Mouse (Mus musculus) v-Abl transformed pro-B cells (cell line): ENCODE results near the gene Ccdc102a.

Experiments used
- in situ Hi-C, 2 experiments: fragments of 400-800 bp; cut with MboI; formaldehyde crosslinking; loops; one replicate each; pipeline ENCODE4 v1.15.1; 2025; ENCODE audit not compliant: unreplicated experiment in 2 of 2

Gene Ccdc102a

DNA sequence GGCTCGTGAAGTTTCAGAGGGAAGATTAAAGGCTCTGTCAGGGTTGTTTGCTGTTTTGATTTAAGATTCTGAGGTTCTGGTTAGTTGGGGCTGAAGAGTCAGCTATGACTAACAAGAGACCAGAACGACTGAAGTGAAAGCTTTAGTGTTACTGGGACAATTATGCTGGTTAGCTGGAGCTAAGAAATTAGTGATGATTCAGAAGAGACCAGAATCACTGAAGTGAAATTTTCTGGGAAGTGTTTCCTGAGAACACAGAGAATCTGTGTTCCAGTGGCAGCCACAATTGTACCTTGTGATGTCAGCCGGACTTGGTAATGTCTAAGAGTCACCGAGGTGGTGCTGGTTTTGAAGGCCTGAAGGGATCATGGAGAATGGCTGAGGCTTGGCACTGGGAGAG, 37.2 kb downstream of the Ccdc102a start:
- in situ Hi-C loops: no loop called here

GRCm38 (mm10) chr8:94876820-94877219, 41.1 kb downstream of the Ccdc102a start:
- in situ Hi-C loops: no loop called here

DNA sequence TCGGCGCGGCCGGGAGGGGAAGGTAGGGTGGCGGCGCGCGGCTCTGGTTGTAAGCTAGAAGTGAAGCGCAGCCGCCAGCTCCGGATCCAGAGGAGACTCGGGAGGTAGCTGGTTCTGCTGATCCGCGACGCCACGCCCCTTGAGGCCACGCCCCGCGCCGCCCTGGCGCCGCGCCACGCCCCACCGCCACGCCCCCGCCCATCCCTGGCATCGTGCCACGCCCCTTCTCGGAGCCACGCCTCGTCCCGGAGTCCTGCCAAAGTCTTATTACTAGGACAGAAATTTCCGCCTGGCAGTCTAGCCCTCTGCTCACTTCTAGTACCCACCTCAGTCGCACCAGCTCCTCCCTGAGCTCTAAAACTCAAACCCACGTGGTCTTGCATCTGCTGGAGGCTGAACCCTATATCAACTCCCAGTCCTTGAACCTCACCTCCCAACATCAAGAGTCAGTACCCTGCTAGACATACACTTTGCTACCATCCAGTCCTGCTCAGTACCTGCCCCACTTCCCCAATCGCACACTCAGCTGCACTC, 41.6 kb downstream of the Ccdc102a start, which contains the start of gene Dok4:
Dok4 (minus strand) TSS at position 134 of the 534 bp plus-strand sequence.
- in situ Hi-C loops: no loop called here

DNA sequence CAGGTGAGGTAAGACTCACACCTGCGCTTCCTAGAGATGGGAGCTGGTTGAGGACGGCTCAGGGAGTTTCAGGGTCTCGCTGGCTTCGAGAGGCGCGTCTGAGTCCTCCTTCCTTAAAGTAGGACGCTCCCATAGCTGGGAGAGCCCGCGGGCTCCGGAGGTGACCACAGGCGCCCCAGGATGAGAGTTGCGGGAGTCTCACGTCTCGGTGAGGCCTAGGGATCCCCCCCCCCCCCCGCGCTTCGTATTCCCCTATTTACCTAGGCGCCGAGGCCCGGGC, 42.1 kb downstream of the Ccdc102a start:
- in situ Hi-C loops: no loop called here

DNA sequence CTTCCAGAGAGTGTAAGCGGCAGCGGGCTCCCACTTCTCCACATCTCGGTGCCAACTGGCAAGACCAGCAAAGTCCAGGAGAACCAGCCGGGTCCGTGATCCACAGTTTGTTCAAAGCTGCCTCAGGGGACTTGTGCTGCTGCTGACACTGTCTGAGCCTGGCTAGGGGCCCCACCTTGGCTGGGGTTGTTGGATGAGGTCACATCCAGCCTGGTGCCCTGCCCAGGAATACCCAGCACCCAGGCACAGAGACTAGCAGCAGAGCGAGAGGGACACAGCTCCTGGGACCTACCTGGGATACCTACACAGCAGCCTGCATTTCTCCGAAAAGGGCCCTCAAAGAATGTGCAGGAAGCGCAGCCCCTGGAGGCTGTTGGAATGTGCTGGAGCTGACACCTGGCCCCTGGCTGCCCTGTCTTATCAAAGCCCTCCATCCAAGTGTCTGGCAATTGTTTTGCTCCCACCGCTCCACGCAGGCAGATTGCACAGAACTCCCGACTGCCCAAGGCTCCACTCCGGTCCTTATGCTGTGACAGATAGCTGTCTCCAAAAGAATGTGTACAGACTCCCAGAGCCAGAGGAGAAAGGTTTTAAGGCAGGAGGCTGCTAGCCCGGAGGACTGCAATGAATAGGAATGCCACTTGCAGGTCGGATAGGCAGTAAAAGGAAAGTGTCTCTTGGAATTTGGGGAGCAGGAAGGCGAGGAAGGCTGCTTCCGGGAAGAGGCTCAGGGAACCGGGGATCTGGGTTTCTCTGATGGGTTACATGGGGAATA, 42.6 kb downstream of the Ccdc102a start:
- in situ Hi-C loops: no loop called here

DNA sequence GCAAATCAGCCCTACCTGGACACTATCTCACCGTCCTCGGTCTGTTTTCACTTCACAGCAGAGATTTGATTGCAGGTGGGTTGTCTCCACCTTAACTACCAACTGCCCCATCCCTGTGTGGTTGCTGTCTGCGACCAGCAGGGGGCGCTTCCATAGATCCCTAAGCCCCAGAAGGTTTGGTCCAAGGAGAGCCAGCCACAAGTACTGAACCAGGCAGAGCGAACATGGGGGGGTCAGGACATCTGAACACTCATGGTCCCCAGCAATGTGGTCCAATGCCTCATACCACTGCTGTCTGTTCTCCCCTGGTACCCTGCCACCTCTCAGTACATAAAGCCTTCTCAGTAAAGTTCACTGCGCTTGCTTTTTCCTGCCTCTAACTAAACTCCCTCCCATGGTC, 43.5 kb downstream of the Ccdc102a start:
- in situ Hi-C loops: loop anchor here (5.0 kb wide), 1 partner anchor 33 kb away; no protein-coding TSS in a partner anchor

DNA sequence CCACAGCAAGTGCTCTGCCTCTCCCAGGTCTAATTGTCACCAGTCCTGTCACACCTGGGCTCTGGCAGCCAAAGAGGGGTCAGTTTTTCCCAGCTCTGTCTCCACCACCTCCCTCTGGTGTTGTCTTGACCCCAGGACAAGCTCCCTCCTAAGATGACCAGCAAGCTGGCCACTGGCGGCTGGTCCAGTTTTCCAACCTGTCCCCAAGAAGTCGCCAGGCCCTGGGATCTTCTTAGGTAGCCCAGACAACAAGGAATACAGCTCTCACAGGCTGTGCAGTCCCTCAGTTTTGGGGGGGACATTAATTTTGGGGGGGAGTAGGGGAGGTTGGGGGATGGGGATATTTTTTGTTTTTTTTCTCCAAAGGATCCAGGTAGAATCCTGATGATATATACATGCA, 45.3 kb downstream of the Ccdc102a start:
- in situ Hi-C loops: loop anchor here (5.0 kb wide), 1 partner anchor 35 kb away; no protein-coding TSS in a partner anchor

DNA sequence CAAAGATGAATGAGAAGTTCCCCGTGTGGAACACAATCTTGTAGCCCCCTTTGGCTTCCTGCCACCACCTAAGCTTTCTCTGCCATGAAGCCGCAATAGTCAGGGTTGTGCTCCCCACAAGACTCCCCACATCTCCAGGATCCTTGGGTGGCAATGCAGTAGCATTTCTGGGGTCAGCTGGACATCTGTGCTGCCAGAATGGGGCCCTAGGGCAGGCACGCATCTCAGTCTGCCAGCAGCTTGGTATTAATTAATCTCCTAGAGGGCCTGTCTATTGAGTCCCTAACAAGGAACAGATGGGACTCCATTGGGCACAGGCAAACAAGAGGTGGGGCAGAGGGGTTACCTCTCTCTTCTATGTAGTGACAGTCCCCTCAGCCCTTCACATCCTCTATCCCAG, 45.7 kb downstream of the Ccdc102a start:
- in situ Hi-C loops: loop anchor here (5.0 kb wide), 1 partner anchor 35 kb away; no protein-coding TSS in a partner anchor

DNA sequence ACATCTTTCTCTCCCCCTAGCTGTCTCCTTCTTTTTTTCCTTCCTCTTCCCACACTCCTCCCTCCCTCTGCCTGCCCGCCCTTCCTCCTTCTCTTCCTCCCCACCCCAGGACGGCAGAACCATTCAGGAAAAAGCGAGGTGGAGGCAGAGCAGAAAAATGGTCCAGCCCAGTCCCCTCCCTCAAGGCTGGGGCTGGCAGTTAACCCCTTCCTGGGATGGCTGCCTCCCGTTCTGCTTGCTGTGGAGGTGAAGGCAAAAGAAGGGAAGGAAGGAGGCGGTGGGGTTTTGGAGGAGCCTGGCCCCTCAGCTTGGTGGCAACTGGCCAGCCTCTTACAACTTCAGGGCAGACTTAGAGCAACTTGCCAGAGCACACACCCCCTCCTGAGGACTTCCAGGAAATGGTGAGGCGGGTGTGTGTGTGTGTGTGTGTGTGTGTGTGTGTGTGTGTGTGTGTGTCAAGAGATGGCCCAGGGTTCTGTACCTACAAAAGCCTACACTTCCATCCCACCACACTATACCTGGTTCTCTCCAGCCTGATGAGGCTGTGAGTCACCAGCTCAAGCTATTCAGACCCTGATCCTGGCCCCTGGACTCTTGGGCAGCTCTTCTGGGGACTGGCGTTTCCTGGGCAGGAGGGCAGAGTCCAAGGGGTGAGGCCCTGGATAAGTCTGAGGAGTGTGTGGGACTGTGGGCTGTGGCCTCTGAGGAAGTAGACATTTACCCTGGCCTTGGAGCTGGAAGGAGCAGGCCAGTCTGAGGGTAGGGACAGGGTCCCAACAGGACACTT, 46.6 kb downstream of the Ccdc102a start:
- in situ Hi-C loops: loop anchor here (5.0 kb wide), 1 partner anchor 36 kb away; no protein-coding TSS in a partner anchor

DNA sequence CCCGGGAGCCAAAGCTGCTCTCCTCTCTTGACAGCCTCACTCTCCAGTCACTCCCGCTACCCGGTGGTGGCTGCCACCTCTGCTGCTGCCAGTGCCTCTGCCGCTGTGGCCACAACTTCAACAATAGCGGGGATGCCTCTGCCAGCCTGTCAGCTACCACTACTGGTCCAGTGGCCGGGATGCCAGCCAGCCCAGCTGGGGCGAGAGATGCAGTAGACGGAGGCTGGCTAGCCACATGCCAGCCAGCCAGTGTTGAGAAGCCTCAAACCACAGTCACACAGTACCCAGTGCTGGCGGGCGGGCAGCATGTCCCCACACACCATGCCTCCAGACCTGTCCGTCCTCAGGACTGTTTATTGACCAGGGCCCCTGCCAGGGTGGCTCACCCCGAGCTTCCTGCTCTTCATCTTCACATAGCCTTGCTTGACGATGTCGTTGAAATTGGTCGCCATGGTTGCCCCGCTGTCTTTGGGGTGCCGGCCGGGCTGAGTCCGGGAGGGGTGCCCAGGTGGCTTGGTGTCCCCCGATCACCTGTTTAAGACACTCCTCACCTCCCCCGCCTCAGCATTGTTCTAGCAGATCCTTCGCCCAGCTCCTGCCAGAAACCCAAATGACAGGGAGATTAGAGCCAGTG, 47.3 kb downstream of the Ccdc102a start:
- in situ Hi-C loops: loop anchor here (5.0 kb wide), 1 partner anchor 37 kb away; no protein-coding TSS in a partner anchor

DNA sequence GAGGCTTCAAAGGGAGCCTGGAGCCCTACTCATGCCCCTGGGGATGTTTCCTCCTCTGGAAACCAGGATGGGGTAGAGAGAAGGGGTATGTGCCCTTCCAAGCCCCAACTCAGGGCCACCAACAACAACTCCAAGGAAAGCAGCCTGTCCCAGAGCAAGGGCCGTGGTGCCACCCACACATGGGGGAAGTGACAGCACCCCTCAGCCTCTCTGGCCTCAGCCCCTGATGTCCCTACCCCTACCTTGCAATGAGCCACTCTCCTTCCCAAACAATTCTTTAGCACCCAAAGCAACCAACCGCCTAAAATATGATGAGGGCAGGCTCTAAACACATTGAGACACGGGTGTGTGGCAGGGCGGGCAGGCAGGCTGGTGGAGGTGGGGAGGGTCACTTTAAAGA, 47.9 kb downstream of the Ccdc102a start:
- in situ Hi-C loops: loop anchor here (5.0 kb wide), 1 partner anchor 37 kb away; no protein-coding TSS in a partner anchor

DNA sequence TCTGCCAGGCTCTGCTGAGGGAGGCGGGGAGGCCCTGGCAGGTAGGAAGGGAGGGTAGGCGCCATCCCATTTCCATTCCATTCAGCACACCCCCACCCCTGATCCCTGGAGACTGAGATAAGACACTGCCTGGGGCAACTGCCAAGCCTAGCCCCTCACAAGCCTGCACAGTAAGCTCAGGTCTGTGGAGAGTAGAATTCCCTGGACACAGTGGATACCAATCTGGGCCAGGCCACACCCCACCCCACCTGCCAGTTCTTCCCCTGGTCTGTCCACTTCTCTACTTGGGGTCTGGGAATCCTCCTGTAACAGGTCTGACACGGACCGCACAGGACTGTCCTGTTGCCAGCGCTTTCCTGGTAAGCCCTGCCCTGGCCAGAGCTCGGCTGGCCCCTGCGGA, 48.8 kb downstream of the Ccdc102a start:
- in situ Hi-C loops: no loop called here

DNA sequence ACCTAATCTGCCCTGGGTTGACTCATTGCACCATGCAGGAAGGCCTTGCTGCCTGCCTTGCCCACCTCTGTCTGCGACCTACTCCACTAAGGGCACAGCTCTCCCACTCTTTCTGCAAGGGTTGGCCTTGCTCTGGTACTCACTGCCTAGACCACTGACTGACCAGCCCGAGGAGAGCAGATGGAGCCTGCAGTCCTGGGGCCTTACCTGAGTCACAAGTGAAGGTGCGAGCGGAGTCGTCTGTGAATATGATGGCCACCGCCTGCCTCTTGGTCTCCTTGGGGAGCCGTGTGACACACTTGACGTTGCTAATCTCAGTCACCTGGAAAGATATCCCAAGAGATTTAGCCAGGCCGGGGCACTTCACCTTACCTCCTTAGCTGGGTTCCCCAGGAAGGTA, 51.0 kb downstream of the Ccdc102a start:
- in situ Hi-C loops: no loop called here

- in situ Hi-C loops: no loop called here
Measured at GRCm38 (mm10) chr8:94865292-94865691, 52.6 kb downstream of the Ccdc102a start.

GRCm38 (mm10) chr8:94863897-94864673, 53.8 kb downstream of the Ccdc102a start:
- in situ Hi-C loops: no loop called here

DNA sequence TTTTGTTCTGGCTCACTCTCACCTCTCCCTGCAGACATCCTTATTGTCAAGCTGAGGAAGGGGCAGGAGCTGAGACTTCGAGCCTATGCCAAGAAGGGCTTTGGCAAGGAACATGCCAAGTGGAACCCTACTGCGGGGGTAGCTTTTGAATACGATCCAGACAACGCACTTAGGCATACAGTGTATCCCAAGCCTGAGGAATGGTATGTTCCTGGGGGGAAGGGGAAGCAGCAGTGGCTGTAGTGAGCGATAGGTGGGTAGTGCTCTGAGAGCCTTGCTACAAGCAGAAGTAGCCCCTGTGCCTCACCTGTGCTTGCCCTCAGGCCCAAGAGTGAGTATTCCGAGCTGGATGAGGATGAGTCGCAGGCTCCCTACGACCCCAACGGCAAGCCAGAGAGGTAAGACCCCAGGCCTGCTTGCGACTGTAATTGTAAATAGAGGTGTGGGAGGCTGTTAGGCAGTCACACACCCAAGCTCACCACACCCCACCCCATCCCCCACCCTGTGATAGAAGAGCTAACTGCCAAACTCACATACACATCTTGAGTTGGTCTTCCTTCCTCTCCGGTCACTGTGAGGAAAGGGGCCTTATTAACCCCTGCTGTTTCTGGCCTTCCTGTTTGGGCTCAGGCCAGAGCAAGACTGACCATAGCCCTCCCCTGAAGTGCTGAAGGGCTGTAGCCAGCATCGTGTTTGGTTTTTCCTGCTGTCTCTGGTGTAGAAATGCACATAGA, 55.2 kb downstream of the Ccdc102a start:
- in situ Hi-C loops: no loop called here

- in situ Hi-C loops: no loop called here
Measured at GRCm38 (mm10) chr8:94861352-94861910, 56.5 kb downstream of the Ccdc102a start.

DNA sequence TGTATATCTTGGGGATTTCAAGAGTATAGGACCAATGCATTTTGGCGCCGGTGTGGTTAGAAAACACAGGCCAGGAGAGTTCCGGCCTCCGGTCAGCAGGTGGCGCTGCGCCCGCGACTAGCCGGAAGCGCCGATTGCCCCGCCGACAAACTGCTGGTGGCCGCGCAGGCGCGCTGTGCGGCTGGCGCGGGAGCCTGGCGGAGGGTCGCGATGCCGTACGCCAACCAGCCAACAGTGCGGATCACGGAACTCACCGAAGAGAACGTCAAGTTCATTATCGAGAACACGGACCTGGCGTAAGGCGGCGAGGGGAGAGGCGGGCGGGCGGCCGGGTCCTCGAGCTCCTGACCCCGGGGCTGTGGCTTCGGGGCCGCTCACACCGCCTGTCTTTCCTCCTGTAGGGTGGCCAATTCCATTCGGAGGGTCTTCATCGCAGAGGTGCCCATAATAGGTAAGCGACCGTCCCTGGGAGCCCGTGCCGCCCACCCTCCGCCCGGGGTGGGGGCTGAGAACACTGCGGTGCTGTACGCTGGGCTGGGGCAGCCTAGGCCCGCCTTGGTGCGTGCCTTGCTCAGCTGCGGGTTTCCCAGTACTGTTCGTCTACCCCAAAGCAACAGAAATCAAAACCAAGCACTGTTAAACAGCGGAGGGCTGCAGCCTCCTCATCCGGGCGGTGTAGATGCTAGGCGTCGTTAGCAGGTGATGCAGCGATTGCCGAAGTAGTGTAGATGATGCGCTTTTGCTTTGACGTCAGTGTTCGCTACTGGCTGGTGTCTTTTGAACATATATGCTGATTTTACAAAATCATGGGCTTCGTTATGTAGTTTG, 60.3 kb downstream of the Ccdc102a start, which contains the start of gene Polr2c:
Polr2c (plus strand) TSS at position 105 of the 828 bp plus-strand sequence.
- in situ Hi-C loops: no loop called here
